Mouse (Mus musculus): ENCODE data around the gene Glt1d1. TPM values are rescaled to one million over a fixed set of nuclear protein-coding genes. Genes with fewer than 3 reads are reported as not detected.

The Glt1d1 gene
- total RNA-seq, 2 experiments from 2014 or later = 21.6 to 27.1 TPM

DNA sequence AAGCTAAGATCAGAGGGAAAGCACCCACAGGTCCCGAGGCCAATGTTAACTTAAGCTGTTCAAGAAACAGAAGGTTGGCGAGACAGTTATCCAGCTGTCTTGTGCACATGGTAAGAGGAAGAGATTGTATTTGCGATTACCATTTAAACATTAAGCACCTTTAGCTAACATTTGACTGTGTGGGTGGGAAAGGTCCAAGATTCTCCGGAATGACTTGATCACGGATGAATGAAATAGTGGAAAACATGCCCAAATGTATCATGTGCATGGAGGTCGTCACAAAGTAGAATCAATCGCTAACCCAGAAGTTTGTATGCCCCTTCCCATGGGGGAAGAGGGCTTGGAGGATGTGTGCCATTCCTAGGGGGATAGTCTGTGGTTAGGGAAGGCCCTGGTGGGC, 1.6 kb downstream of the Glt1d1 start:
- Histone ChIP-seq H3K4me3 (no peak overlapping the region), H3K27ac (no peak overlapping the region)
- no peak for TF ChIP-seq CTCF (IDR thresholded peaks at IDR 0.05)
- intact Hi-C loops (cut with DNase I) = no loop called here
- no peak for DNase-seq (ENCODE audit: extremely low spot score in 1 of 2, low spot score in 2 of 2)

DNA sequence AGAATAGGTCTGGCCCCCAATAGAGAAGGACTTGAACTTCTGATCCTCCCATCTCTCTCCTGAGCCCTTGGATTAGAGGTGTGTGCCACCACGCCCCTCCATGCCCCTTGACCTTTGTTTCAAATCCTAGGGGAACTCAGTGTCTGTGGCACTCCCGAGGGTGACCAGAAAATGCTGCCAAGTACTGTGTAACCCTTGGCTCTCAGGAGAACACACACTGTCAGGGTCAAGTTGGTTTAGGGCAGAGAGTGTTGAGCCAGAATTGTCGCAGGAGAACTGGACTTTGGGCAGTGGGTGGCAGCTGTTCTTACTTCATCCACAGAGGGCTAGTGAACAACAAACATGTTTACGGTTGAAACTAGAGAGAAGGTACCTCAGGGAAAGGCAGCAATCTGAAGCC, 5.6 kb downstream of the Glt1d1 start:
- no peak overlapping the region for H3K27ac ChIP-seq
- TF ChIP-seq CTCF (IDR thresholded peaks at IDR 0.05) = no peak
- no peak for DNase-seq (ENCODE audit: extremely low spot score in 1 of 2, low spot score in 2 of 2)
- intact Hi-C loops (cut with DNase I) = no loop called here
- H3K4me3 ChIP-seq = no peak overlapping the region

DNA sequence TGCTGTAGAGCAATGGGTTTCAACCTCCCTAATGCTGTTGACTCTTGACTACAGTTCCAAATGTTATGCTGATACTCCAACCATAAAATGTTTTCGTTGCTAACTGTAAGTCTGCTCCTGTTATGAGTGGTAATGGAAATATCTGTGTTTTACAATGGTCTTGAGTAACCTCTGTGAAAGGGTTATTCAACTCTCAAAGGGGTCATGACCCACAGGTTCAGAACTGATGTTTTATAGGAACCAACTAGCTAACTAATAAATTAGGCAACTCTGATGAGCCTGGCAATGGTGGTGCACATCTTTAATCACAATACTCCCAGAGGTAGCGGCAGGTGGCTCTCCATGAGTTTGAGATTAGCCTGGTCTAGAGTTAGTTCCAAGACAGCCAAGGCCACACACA, 6.1 kb downstream of the Glt1d1 start:
- Histone ChIP-seq H3K4me3 (no peak overlapping the region), H3K27ac (no peak overlapping the region)
- TF ChIP-seq CTCF (IDR thresholded peaks at IDR 0.05) = no peak
- no peak for DNase-seq (ENCODE audit: extremely low spot score in 1 of 2, low spot score in 2 of 2)
- intact Hi-C loops (cut with DNase I) = no loop called here

DNA sequence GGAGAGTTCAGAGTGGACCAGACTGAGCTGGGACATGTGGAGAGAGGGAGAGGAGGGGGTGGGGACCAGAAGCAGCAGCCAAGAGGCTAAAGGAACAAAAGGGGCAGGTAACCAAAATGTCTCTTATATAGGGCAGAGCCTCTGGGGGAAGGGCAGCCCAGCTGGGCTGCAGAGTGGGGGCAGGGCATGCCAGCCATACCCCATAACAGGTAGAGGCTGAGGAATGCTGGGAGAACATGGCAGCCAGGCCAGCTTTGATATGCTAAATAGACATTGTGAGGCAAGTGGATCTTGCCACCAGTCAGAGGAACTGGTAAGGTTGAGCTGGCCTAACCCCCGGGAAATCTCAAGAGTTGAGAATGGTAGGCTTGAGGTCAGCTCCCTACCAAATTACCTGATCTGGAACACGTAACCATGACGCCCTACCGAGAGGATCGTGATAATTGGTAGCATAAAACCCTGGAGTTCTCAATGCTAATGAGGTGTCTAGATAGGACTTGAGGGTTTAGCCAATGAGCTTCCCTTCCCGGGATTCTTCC, 7.1 kb downstream of the Glt1d1 start:
- Histone ChIP-seq H3K4me3 (no peak overlapping the region), H3K27ac (no peak overlapping the region)
- no peak for TF ChIP-seq CTCF (IDR thresholded peaks at IDR 0.05)
- intact Hi-C loops (cut with DNase I) = no loop called here
- DNase-seq (ENCODE audit: extremely low spot score in 1 of 2, low spot score in 2 of 2) = no peak

DNA sequence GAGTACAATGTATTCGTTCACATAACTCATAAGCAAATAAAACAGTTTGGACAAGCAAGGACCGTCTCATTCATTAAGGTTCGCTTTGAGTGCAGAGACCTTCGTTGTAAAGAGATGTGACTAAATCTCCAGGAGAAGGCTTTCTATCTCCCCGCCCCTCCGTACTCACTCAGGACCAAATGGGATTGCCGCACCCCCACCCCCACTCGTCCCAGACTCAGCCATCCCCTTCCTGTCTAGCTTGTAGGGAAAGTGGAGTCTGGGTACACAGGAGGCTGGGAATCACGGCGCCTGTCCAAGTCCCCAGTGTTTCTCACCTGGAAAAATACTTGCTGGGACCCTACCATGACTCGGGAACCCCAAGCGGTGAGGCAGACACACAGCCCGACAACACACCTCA, 7.6 kb downstream of the Glt1d1 start:
- intact Hi-C loops (cut with DNase I) = no loop called here
- Histone ChIP-seq H3K27ac (no peak overlapping the region), H3K4me3 (no peak overlapping the region)
- no peak for TF ChIP-seq CTCF (IDR thresholded peaks at IDR 0.05)
- DNase-seq (ENCODE audit: extremely low spot score in 1 of 2, low spot score in 2 of 2) = no peak

DNA sequence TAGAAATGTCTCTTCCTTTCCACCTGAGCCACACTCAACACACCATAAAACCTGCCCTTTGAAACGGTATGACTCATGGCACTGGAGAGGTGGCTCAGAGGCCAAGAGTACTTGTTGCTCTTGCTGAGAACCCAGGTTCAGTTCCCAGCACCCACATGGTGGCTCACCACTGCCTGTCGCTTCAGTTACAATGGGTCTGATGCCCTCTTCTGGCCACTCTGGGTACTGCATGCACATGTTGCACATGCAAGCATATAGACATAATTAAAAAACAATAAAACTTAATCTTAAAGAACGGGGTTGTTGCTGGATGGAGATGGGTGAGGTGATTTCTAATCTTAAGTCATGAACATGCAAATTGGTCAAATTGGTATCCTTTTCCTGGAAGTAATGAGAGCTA, 8.3 kb downstream of the Glt1d1 start:
- no peak for DNase-seq (ENCODE audit: extremely low spot score in 1 of 2, low spot score in 2 of 2)
- TF ChIP-seq CTCF (IDR thresholded peaks at IDR 0.05) = peak; percentile 39
- Histone ChIP-seq H3K4me3 (no peak overlapping the region), H3K27ac (no peak overlapping the region)
- intact Hi-C loops (cut with DNase I) = no loop called here

DNA sequence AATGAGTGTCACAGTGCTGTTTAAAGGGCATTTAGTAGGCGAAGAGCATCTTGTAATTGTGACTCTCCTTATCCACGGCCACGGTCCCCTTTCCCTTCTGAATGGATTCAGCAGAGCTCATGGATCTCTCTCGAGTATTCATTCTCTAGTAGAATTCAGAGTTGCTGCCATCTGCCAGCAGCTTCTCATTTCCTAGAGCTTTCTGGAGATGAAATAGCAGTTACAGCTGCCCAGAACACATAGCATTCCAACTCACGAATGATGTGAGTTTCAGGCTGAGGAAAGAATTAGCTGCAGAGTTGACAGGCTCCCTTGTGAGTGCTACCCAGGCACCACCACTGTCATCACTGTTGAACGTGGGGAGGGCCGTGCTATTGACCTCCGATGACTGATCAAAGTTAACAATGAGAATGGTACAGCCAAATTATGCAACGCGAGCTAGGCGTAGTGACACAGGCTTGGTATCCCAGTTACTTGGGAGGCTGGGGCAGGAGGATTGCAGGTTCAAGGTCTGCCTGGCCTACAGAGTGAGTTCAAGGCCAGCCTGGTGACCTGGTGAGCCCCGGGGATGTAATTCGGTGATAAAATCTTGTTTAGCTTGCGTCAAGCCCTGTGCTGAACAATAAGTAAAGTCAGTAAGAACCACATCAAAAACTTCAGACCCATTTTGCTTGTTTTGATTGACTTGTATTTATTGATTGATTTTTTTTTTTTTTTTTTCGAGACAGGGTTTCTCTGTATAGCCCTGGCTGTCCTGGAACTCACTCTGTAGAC, 9.3 kb downstream of the Glt1d1 start:
- no peak for DNase-seq (ENCODE audit: extremely low spot score in 1 of 2, low spot score in 2 of 2)

DNA sequence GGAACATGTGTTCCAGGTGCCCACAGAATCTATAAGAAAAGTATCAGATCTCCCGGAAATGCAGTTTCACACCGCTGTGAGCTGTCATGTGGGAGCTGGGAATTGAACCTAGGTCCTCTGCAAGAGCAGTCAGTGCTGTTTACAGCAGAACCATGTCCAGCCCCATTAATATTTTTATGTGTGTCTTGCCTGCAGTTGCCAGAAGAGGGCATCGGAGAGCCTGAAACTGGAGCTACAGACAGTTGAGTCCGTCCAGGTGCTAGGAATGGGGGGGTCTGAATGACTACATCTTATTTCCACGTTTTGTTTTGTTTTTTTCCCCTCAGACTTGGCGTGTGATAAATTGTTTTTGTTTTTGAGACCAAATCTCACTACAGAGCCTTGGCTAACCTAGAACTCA, 16.0 kb downstream of the Glt1d1 start:
- Histone ChIP-seq H3K27ac (no peak overlapping the region), H3K4me3 (no peak overlapping the region)
- intact Hi-C loops (cut with DNase I) = no loop called here
- DNase-seq (ENCODE audit: extremely low spot score in 1 of 2, low spot score in 2 of 2) = peak; percentile 42 to 45
- peak; percentile 63 for TF ChIP-seq CTCF (IDR thresholded peaks at IDR 0.05)

More for the DNA sequence above, 9.3 kb downstream of the Glt1d1 start:
- intact Hi-C loops (cut with DNase I) = no loop called here
- Histone ChIP-seq H3K27ac (no peak overlapping the region), H3K4me3 (no peak overlapping the region)
- no peak for TF ChIP-seq CTCF (IDR thresholded peaks at IDR 0.05)

DNA sequence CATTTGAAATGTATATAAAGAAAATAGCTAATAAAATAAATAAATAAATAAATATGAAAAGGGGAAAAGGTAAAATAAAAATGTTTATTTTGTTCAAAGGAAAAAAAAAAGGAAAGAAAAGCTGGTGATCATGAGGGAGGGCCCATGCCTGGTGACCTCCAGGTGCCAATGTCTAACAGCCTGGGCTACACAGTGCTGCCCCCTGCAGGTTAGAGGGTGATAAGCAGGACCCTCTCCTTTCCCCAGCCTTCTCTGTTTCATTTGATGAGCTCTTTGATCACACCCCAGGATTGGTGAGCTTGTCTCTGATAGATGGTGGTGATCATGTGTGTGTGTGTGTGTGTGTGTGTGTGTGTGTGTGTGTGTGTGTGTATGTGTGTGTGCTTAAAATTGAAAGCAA, 17.0 kb downstream of the Glt1d1 start:
- no peak for DNase-seq (ENCODE audit: extremely low spot score in 1 of 2, low spot score in 2 of 2)
- Histone ChIP-seq H3K4me3 (no peak overlapping the region), H3K27ac (no peak overlapping the region)
- TF ChIP-seq CTCF (IDR thresholded peaks at IDR 0.05) = peak; percentile 55
- intact Hi-C loops (cut with DNase I) = no loop called here

DNA sequence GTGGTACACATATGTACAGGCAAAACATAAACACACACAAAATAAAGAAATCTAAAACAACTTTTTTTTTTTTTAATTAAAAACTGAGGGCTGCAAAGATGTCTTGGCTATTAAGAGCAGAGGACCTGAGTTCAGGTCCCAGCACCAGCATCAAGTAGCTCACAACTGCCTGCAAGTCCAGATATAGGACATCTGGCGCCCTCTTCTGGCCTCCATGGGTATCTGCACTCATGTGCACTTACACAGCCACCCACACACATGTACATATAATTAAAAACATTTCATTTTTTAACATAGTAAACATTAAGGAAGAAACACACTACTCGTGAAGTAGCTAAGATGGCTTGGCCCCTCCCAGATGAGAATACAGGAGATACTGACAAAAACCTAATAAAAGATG, 26.2 kb downstream of the Glt1d1 start:
- intact Hi-C loops (cut with DNase I) = no loop called here
- H3K27ac ChIP-seq = no peak overlapping the region
- no peak for TF ChIP-seq CTCF (IDR thresholded peaks at IDR 0.05)
- no peak overlapping the region for H3K4me3 ChIP-seq
- no peak for DNase-seq (ENCODE audit: extremely low spot score in 1 of 2, low spot score in 2 of 2)

DNA sequence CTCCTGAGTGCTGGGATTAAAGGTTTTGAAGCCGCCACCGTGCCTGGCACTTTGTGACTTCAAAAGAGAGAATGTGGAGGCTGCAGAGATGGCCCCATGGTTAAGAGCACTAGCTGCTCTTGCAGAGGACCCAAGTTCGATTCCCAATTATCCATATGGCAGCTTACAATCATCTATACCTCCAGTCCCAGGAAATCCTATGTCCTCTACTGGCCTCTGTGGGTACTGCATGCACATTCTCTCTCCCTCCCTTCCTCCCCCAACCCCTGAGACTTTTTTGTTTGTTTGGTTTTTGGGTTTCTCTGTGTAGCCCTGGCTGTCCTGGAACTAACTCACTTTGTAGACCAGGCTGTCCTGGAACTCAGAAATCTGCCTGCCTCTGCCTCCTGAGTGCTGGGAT, 27.2 kb downstream of the Glt1d1 start:
- Histone ChIP-seq H3K27ac (no peak overlapping the region), H3K4me3 (no peak overlapping the region)
- peak; percentile 50 for TF ChIP-seq CTCF (IDR thresholded peaks at IDR 0.05)
- no peak for DNase-seq (ENCODE audit: extremely low spot score in 1 of 2, low spot score in 2 of 2)
- intact Hi-C loops (cut with DNase I) = no loop called here

DNA sequence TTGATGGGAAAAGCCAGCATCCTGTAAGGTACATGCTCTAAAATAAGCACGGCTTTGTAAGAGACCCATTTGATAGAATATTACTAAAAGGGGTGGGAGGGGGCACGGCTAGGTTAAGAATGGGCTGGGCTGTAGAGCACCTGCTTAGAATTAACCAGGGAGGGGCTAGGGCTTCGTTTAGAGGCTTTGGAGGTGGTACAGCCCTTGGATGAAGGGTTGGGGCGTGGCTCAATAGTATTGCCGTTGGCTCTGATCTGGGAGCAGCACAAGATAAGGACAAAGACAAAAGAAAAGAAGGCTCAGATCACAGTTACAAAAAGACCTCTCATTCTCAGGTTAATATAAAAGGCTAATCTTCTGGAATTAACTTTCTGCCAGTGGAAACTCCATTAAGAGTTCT, 28.2 kb downstream of the Glt1d1 start:
- Histone ChIP-seq H3K27ac (no peak overlapping the region), H3K4me3 (no peak overlapping the region)
- TF ChIP-seq CTCF (IDR thresholded peaks at IDR 0.05) = no peak
- intact Hi-C loops (cut with DNase I) = no loop called here
- DNase-seq (ENCODE audit: extremely low spot score in 1 of 2, low spot score in 2 of 2) = no peak

DNA sequence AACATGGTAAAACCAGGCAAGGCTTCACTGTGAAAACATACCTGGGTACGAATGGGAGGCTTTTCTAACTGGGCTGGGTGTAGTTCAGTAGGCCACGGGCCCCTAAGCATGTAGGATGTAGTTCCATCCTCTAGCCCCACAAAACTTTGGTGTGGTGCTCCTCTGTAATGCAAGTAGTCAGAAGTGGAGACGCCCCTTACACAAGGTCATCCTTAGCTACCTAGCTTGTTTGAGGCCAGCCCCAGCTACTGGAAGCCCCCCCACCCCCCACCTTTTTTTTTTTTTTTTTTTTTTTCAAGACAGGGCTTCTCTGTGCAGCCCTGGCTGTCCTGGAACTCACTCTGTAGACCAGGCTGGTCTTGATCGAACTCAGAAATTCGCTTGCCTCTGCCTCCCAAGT, 28.9 kb downstream of the Glt1d1 start:
- DNase-seq (ENCODE audit: extremely low spot score in 1 of 2, low spot score in 2 of 2) = no peak

More for the DNA sequence above, 28.9 kb downstream of the Glt1d1 start:
- no peak overlapping the region for H3K27ac ChIP-seq
- intact Hi-C loops (cut with DNase I) = no loop called here
- H3K4me3 ChIP-seq = no peak overlapping the region
- no peak for TF ChIP-seq CTCF (IDR thresholded peaks at IDR 0.05)

All from left cerebral cortex, adult 2 months (tissue).